Mouse (Mus musculus): ENCODE results near the gene Pla2g2f.

Gene Pla2g2f

DNA sequence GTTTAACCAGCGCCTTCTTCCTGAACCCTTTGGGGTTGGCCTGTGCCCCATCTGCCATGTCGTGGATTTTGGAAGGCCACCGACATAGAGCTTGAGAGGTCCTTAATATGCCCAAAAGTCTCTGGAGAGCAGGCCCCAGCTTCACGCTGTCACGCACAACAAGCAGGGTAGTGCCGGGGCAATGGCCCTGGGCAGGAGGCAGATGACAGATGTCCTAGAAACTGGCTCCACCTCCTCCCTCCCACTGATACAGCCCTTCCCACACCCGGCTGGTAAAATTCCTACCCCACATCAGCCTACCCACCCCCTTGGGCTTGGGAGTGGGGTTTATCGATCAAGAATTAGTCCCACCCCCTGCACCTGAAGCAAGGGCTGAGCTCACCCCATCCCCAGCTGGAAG is at the start of gene Pla2g2f:
Pla2g2f (minus strand) TSS at position 211 of the 400 bp plus-strand sequence.
- DNase-seq (ENCODE audit: low read depth): no peak

DNA sequence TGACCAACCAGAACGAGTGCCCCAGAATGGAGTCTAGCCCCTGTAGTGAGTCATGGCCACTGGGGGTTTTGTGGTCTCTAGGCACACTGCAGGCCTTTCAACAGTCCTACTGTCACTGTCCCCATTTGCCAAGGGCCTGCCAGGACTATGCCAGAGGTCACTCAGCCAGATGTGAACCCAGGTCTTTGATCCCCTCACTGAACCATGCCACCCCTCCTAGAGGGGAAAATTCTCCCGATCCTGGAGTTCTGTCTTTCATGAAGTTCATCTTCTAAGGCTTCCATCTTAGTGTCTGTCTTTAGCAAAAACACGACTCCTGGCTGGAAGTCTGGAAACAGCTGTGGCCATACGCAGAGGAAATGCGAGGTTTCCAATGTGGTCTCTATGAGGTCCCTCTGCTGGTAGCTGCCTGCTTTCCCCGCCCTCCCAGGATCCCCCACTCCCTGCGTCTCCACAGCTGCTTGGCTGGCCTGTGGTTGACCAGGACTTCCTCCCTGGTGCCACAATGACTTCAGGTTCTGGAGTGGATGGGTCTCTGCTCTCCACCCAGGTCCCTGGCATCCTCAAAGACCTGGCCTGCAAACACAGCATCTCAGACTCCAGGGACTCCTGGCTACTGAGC is 49.6 kb upstream of the Pla2g2f start:
- no peak for DNase-seq (ENCODE audit: low read depth)

DNA sequence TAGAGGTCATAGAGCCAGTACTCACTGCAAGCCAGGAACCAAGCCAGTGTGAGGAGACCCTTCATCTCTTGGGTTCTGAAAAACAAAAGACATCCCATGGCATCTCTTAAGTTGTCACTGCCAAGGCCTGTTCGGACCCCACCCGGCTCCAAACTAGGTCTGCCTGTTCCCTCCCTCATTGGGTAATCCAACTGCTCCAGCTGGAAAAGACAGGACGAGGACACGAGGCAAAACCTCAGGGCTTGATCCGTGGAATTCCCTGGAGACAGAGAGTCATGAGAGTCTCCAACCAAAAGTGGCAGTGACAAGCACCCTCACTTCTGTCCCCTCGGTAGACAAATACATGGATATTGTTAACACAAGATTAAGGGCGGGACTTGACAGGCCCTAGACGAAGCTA is 48.7 kb upstream of the Pla2g2f start:
- DNase-seq (ENCODE audit: low read depth): no peak

GRCm38 (mm10) chr4:138805248-138805647 is 47.8 kb upstream of the Pla2g2f start:
- DNase-seq (ENCODE audit: low read depth): no peak

DNA sequence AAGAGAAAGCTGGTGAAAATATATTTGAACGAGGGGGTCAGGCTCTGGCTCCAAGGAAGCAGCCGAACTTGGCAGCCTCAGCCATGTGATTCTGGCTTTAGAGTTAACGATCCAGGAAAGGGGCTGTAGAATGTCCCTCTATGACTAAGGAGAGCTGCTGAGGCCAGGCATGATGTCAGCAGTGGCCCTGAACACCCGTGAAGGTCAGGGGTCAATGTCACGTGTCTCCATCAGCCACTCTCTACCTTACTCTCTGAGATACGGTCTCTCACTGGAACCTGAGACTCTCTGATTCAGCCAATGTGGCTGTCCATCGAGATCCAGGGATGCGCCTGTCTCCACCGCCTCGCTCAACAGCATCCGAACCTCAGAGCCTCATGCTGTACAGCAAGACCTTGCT is 45.5 kb upstream of the Pla2g2f start:
- no peak for DNase-seq (ENCODE audit: low read depth)

- no peak for DNase-seq (ENCODE audit: low read depth)
These were observed 44.2 kb upstream of the Pla2g2f start for GRCm38 (mm10) chr4:138801631-138802030.

- no peak for DNase-seq (ENCODE audit: low read depth)
These were observed 42.8 kb upstream of the Pla2g2f start for GRCm38 (mm10) chr4:138800134-138800744.

- no peak for DNase-seq (ENCODE audit: low read depth)
These were observed 39.8 kb upstream of the Pla2g2f start for GRCm38 (mm10) chr4:138797217-138797570.

- DNase-seq (ENCODE audit: low read depth): no peak
These were observed 39.2 kb upstream of the Pla2g2f start for GRCm38 (mm10) chr4:138796513-138797216.

DNA sequence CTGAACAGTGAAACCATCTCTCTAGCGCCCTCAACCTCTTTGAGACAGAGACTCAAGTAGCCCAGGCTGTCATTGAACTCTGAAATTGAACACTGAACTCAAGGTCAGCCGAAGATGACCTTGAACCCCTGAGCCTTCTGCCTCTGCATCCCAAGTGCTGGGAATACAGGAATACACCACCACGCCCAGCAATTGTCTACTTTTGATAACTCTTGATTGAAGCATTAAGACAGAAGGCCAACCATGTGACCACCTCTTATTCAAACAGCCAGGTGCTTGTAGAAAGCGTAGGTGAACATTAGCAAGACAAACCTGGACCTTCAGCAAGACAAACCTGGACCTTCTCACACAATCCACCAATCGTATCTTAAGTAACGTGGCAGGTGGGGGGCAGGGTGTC is 36.9 kb upstream of the Pla2g2f start:
- no peak for DNase-seq (ENCODE audit: low read depth)

GRCm38 (mm10) chr4:138793276-138793675 is 35.9 kb upstream of the Pla2g2f start:
- DNase-seq (ENCODE audit: low read depth): no peak

DNA sequence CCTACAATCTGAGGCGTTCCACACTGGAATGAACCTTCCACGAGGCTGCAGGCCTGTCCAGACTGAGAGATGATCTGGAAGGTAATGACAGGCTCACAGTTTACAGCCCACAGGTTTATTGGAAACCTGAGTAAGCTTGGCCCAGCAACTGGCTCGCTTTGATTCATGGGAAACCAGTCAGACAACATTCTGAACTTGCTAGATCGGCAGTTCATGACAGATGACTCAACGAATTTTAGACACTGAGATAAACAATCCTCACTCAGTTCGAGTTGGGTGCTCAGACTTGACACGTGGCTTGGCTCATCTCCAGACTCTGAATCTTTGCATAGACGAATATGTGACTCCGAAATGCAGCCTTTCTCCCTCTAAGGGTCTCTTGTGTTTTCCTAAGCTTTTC is 35.2 kb upstream of the Pla2g2f start:
- DNase-seq (ENCODE audit: low read depth): no peak

DNA sequence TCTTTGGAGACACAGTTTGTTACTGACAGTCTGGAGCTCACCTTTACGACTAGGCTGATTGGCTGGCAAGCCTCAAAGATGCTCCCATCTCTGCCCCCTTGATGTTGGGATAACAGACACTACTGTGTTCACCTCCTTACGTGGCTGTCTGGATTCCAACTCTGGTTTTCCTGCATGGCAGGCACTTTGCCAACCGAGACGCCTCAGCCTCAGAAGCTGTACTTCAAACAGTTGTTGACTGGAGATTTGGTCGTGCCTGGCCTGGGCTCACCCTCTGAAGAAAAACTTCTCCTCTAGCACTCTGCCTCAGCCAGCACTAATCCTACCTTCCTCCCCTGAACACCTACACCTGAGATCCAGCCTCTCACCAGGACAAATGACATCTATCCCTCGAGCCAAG is 34.0 kb upstream of the Pla2g2f start:
- DNase-seq (ENCODE audit: low read depth): no peak

DNA sequence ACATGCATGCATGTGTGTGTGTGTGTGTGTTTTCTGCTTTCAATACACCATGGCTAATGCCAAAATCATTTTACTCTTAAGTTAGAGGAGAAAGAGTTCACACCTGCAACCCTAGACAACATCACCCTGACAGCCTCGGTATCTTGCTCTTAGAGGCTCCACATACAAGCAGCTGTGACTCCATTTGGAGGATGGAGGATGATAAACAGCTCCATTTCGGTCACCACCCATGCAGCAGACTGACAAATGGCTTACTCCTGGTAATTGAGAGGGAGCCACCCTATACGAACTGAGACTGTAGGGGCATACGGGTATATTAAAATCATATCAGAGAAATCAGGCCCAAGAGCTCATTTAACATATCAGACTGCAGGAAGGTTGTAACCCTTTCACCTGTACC is 31.0 kb upstream of the Pla2g2f start:
- DNase-seq (ENCODE audit: low read depth): no peak

GRCm38 (mm10) chr4:138786141-138786540 is 28.7 kb upstream of the Pla2g2f start:
- DNase-seq (ENCODE audit: low read depth): no peak

DNA sequence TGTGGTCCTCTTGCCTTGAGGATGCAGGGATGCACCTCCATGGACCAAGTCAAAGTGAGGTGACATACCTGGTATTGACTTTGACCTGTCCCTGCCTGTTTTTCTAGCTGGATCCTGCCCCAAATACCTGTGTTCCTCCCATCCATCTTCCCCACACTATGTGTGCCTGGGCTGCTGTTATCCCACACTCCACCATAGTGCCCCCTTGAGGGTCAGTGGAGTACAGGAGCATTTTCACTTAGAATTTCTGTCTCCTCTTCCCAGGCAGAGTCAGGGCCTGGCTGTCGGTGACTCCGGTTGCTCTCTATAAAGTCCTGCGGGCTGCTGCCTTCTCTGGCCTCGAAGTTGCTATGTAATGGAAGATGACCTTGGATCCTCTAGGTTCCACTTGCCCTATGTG is 28.3 kb upstream of the Pla2g2f start:
- DNase-seq (ENCODE audit: low read depth): no peak

- DNase-seq (ENCODE audit: low read depth): no peak
These were observed 24.7 kb upstream of the Pla2g2f start for GRCm38 (mm10) chr4:138782098-138782497.

- no peak for DNase-seq (ENCODE audit: low read depth)
These were observed 22.9 kb upstream of the Pla2g2f start for GRCm38 (mm10) chr4:138780300-138780699.

GRCm38 (mm10) chr4:138777417-138778407 is 20.3 kb upstream of the Pla2g2f start:
- DNase-seq (ENCODE audit: low read depth): no peak

- DNase-seq (ENCODE audit: low read depth): no peak
These were observed 18.0 kb upstream of the Pla2g2f start, which contains the start of gene Pla2g2d for GRCm38 (mm10) chr4:138775435-138775834. Gene Pla2g2d (plus strand): TSS chr4:138775735.

DNA sequence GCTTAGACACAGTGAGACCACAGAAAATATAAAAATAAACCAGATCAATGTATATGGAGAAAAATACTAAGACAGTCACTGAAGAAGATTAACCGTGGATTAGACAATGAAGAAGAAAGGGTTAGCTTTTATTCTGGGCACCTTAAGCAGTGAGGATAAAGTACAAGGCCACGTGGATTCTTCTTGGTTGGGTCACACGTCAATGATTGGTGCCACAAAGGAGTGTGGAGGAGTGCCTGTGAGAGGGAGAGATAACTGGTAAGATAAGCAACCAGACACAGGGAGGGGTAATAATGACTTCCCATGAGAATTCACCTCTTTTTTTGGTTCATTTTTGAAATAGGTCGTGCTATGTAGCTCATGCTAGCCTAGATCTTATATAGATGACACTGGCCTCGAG is 15.0 kb upstream of the Pla2g2f start:
- DNase-seq (ENCODE audit: low read depth): no peak

DNA sequence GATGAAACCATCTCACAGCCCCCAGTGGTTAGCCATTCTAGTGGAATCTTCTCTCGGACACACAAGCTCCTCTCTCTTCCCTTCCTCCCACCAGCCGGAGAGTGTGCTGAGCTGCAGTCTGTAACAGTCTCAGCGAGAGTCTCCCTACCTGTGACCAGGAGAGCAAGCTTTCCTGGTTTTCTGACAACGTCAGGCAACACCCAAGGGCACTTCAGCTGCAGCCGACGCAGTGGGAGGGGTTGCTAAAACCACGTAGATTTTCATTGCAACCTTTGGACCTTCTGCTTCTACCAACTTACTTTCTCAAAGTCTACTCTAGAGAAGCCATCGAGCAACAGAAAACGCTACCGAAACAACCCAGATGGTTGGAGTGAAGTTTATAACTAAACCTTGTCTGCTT is 14.5 kb upstream of the Pla2g2f start:
- DNase-seq (ENCODE audit: low read depth): no peak

All from c-Kit-positive CD71-negative TER-119-negative erythroid progenitor cells, embryonic 14.5 days (primary cell).